Mouse (Mus musculus) E14TG2a.4 (cell line): ENCODE results near the gene Gimap7.

Experiments
- CTCF ChIP-seq: conservative IDR thresholded peaks from 2 replicates; pipeline ENCODE4 v1.5.1; 2014; ENCODE audit warnings: low read length
- NANOG ChIP-seq: IDR thresholded peaks from 2 replicates; pipeline ENCODE4 v1.6.1; 2014; ENCODE audit warnings: borderline replicate concordance, low read length, mixed read lengths

- TF ChIP-seq CTCF, result no peak
- TF ChIP-seq NANOG, result no peak
Measured at GRCm38 (mm10) chr6:48700251-48701075, 18.0 kb upstream of the Gimap7 start.
